In the genomic region with DNA sequence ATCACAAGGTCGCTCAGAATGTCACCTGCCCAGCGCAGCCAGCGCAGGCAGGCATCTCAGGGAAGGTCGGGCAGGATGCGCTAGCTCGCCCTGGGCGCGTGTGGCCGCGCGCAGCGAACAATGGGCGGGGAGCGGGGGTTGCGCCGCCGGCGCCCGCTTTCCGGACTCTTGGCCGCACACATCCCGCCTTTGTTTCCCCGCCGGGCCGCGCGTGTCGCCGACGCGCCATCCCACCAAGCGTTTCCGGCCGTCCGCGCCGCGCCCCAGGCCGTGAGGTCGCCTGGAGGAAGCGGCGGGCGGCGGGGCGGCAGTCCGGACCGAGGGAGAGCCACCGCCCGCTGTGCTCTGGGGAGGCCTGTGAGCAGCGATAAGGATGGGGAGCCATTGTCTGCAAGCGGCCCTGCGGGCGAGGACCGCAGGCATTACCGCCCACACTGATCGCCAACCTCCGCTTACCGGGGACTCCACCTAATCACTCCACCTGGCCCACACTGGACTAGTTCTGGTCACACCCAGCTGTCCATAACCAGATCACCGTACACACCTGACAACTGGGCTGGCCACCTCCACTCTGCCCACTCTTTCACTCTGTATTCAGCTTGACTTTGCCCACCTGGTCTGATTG, we compare ENCODE assay signal across 7 mouse cellular contexts.
DNase-seq lines count a peak whose midpoint lies in the region; ATAC-seq lines count a peak whose summit lies in the region.

No protein-coding gene starts in this region.

- H3K9me3 ChIP-seq in hindbrain, embryonic 14.5 days (ENCODE audit: control insufficient read depth, low read length) = no peaks in the 10 kb centered on the region
- H3K9me3 ChIP-seq in limb, embryonic 15.5 days = no peaks in the 10 kb centered on the region
- no peaks in the 10 kb centered on the region for H3K9me3 ChIP-seq in midbrain, embryonic 16.5 days (replicated peaks; ENCODE audit: control insufficient read depth, low read length, poor library complexity, severe bottlenecking)

- peak; percentile 82 for DNase-seq in adrenal gland, adult 2 months
- peak; percentile 5 to 15 for DNase-seq in cerebellum, postnatal 36 days
- peak; percentile 5 to 27 for DNase-seq in gastrocnemius, adult 8-10 months (ENCODE audit: low spot score in 2 of 2)
- peak; percentile 57 for DNase-seq in hindbrain, embryonic 14.5 days (ENCODE audit: low spot score)
- peak; percentile 19 for DNase-seq in testis, postnatal 14 days (ENCODE audit: low spot score)

- H3K4me2 ChIP-seq in hindbrain, embryonic 14.5 days (replicated peaks) = peak overlapping the region; percentile 74
- peak overlapping the region; percentile 97 for H3K4me2 ChIP-seq in limb, embryonic 15.5 days
- H3K4me2 ChIP-seq in midbrain, embryonic 16.5 days (ENCODE audit: low read length) = peak overlapping the region; percentile 95

- H3K9ac ChIP-seq in hindbrain, embryonic 14.5 days = peak overlapping the region; percentile 80
- H3K9ac ChIP-seq in limb, embryonic 15.5 days = peak overlapping the region; percentile 54
- H3K9ac ChIP-seq in midbrain, embryonic 16.5 days (ENCODE audit: low read depth, low read length) = peak overlapping the region; percentile 97

- WGBS in hindbrain, embryonic 14.5 days = under 1% methylated on average over 58 of the region's 59 CpGs
- WGBS in limb, embryonic 15.5 days = 1% methylated on average over 59 of the region's 59 CpGs
- 1% methylated on average over 46 of the region's 59 CpGs for WGBS in midbrain, embryonic 16.5 days

- no peaks in the 10 kb centered on the region for H3K27me3 ChIP-seq in hindbrain, embryonic 14.5 days (ENCODE audit: control insufficient read depth, insufficient read depth, low read length)
- H3K27me3 ChIP-seq in limb, embryonic 15.5 days = peaks cover 4% of the 10 kb centered on the region; the same call in 1 of the 2 replicates
- no peaks in the 10 kb centered on the region for H3K27me3 ChIP-seq in midbrain, embryonic 16.5 days (ENCODE audit: control insufficient read depth, insufficient read depth, low read depth, low read length)

- H3K36me3 ChIP-seq in hindbrain, embryonic 14.5 days (replicated peaks; ENCODE audit: control insufficient read depth, insufficient read depth) = no peaks in the 10 kb centered on the region
- H3K36me3 ChIP-seq in limb, embryonic 15.5 days = no peaks in the 10 kb centered on the region
- no peaks in the 10 kb centered on the region for H3K36me3 ChIP-seq in midbrain, embryonic 16.5 days (ENCODE audit: control insufficient read depth, insufficient read depth, low read length)

- peaks cover 5% of the 10 kb centered on the region; the same call in 1 of the 2 replicates for H3K4me1 ChIP-seq in hindbrain, embryonic 14.5 days (replicated peaks; ENCODE audit: control insufficient read depth, insufficient read depth, low read length)
- H3K4me1 ChIP-seq in limb, embryonic 15.5 days = peaks cover 9% of the 10 kb centered on the region
- peaks cover 5% of the 10 kb centered on the region; the same call in 1 of the 2 replicates for H3K4me1 ChIP-seq in midbrain, embryonic 16.5 days (ENCODE audit: control insufficient read depth, insufficient read depth, low read length)

- H3K4me3 ChIP-seq in hindbrain, embryonic 14.5 days (replicated peaks; ENCODE audit: low read length) = peak overlapping the region; percentile 43
- peak overlapping the region; percentile 55 for H3K4me3 ChIP-seq in limb, embryonic 15.5 days
- H3K4me3 ChIP-seq in midbrain, embryonic 16.5 days (ENCODE audit: low read depth, low read length) = peak overlapping the region; percentile 64

- ATAC-seq in hindbrain, embryonic 14.5 days (ENCODE audit: low FRiP score) = peak; percentile 88
- ATAC-seq in limb, embryonic 15.5 days (ENCODE audit: insufficient number of reproducible peaks, low FRiP score, low TSS enrichment, low read depth) = 0 out of 2 replicates have a peak, but pooled peaks have one; percentile 61
- peak; percentile 89 for ATAC-seq in midbrain, embryonic 16.5 days

- H3K27ac ChIP-seq in hindbrain, embryonic 14.5 days = peak overlapping the region; percentile 72
- no peak overlapping the region for H3K27ac ChIP-seq in limb, embryonic 15.5 days
- peak overlapping the region; percentile 74 for H3K27ac ChIP-seq in midbrain, embryonic 16.5 days (ENCODE audit: low read length)

Comparison
In these comparisons a context has a peak if more than half of its experiments do, and no peak if none do; other contexts are left out.
1. DNase-seq: peak in every context shown above with its lines; median percentile 82 in adrenal gland, adult 2 months; 57 in hindbrain, embryonic 14.5 days; 19 in testis, postnatal 14 days; 16 in gastrocnemius, adult 8-10 months; 10 in cerebellum, postnatal 36 days.